Mouse (Mus musculus): ENCODE measurements around the gene Calr3. TPM values are rescaled to one million over a fixed set of nuclear protein-coding genes. Genes with fewer than 3 reads are reported as not detected.

Calr3 gene
- polyA plus RNA-seq (2012; rRNA removed), result 0.31 and 0.32 TPM in 2 replicates

DNA sequence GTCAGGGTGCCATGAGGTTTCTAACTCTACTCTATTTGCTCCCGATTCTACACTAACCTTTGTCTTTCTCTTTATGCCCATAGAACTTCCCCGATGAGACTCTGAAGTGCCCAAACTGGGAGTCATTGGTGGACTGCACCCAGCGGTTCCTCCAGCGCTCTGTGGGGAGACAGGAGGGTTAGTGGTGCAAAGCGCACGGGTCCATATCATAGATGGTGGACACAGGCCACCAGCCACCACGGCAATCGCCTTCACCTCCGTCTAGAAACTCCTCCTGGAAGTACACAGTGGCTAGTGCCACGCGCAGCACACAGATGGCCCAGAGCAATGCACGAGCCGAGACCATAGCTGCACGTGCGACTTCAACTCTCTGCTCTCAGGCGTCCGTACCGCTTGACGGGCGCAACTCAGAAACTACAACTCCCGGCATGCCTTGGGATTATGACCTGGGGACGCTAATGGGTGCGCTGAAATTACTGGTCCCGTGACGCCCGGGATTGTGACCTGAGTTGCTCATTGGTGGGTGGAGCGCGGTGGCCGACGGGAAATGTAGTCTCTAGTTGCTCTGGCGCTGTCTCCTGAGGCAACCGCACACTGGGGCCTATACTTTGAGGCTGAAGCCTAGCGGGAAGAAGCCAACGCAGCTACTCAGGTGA, at the start of gene Calr3, which contains the start of gene 1700030K09Rik:
TSS of gene Calr3 (minus strand) at position 533 of the 656 bp plus-strand sequence.
TSS of gene 1700030K09Rik (plus strand) at position 543 of the 656 bp plus-strand sequence.
- Histone ChIP-seq H3K4me1 (replicated peaks; ENCODE audit: control insufficient read depth, insufficient read depth, low read length) (peaks cover 9% of the 10 kb centered on the region), H3K27ac (ENCODE audit: control insufficient read depth, insufficient read depth, low read length) (no peak within 1 kb of the TSS), H3K4me3 (ENCODE audit: control insufficient read depth, insufficient read depth, low read length) (peak within 1 kb of the TSS; percentile 41), H3K27me3 (ENCODE audit: control insufficient read depth, insufficient read depth, low read length) (no peaks in the 10 kb centered on the region), H3K36me3 (ENCODE audit: control insufficient read depth, insufficient read depth, low read length) (no peaks in the 10 kb centered on the region)
- peak; percentile 99 for DNase-seq
- WGBS, result 10% methylated on average over 34 of the region's 34 CpGs
- TF ChIP-seq POLR2A (IDR thresholded peaks at IDR 0.05; ENCODE audit: control insufficient read depth, extremely low read depth, insufficient read depth, low read length, poor library complexity) (0 out of 2 replicates have a peak, but pooled peaks have one; percentile 42), CTCF (IDR thresholded peaks at IDR 0.05; ENCODE audit: borderline replicate concordance, control insufficient read depth, extremely low read depth, insufficient read depth, low read length, poor library complexity) (peak; percentile 52; the same call in 1 of the 2 replicates)

DNA sequence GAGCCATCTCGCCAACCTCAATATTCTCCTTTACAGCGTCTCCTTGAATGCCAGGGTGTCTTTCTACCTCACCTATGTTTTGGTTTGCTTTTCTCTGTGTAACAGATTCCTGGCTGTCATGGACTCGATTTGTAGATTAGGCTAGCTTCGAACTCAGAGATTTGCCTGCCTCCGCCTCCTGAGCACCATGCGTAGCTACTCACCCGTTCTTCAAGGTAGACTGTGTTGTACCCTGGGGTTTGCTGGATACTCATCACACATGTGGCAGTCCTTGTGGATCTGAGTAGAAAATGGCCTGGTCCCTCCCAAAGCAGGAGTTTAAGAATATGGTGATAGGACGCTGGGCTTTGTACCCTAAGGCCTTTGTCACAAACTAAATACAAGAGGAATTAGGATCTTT, 49.7 kb upstream of the Calr3 start:
- Histone ChIP-seq H3K4me1 (replicated peaks; ENCODE audit: control insufficient read depth, insufficient read depth, low read length) (peaks cover 9% of the 10 kb centered on the region), H3K27me3 (ENCODE audit: control insufficient read depth, insufficient read depth, low read length) (no peaks in the 10 kb centered on the region), H3K36me3 (ENCODE audit: control insufficient read depth, insufficient read depth, low read length) (peaks cover 12% of the 10 kb centered on the region), H3K4me3 (ENCODE audit: control insufficient read depth, insufficient read depth, low read length) (peak overlapping the region; percentile 54; the same call in 1 of the 2 replicates), H3K27ac (ENCODE audit: control insufficient read depth, insufficient read depth, low read length) (no peak overlapping the region)
- no peak for TF ChIP-seq CTCF (IDR thresholded peaks at IDR 0.05; ENCODE audit: borderline replicate concordance, control insufficient read depth, extremely low read depth, insufficient read depth, low read length, poor library complexity)
- TF ChIP-seq POLR2A (IDR thresholded peaks at IDR 0.05; ENCODE audit: control insufficient read depth, extremely low read depth, insufficient read depth, low read length, poor library complexity), result no peak
- DNase-seq, result no peak
- 15% methylated on average over 8 of the region's 8 CpGs for WGBS

DNA sequence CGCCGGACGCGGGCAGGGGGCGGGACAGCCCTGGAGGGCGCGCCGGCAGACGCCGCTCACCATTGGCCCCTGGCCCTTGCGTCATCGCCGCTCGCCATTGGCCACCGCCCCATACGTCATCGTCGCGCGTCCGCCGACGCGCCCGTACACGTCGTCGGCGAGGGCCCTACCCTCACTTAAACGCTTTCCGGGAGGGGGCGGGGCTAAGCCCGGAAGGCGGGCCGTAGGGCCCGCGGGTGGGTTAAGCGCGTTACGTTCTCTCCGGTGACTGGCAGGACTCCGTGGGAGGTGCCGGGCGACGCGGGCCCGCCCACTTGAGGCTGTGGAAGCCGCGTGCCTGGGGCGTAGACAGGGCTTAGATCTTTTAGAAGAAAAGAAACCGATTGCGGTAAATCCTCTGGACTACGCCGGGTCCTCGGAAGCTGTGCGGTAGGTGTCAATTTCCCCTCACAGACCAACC, 49.0 kb upstream of the Calr3 start:
- H3K27ac ChIP-seq (ENCODE audit: control insufficient read depth, insufficient read depth, low read length), result peak overlapping the region; percentile 20; the same call in 1 of the 2 replicates
- under 1% methylated on average over 56 of the region's 56 CpGs for WGBS
- TF ChIP-seq POLR2A (IDR thresholded peaks at IDR 0.05; ENCODE audit: control insufficient read depth, extremely low read depth, insufficient read depth, low read length, poor library complexity) (peak; percentile 65), CTCF (IDR thresholded peaks at IDR 0.05; ENCODE audit: borderline replicate concordance, control insufficient read depth, extremely low read depth, insufficient read depth, low read length, poor library complexity) (peak; percentile 68; the same call in 1 of the 2 replicates)
- peaks cover 9% of the 10 kb centered on the region for H3K4me1 ChIP-seq (replicated peaks; ENCODE audit: control insufficient read depth, insufficient read depth, low read length)
- peaks cover 12% of the 10 kb centered on the region for H3K36me3 ChIP-seq (ENCODE audit: control insufficient read depth, insufficient read depth, low read length)
- peak overlapping the region; percentile 54 for H3K4me3 ChIP-seq (ENCODE audit: control insufficient read depth, insufficient read depth, low read length)
- peak; percentile 99 for DNase-seq
- H3K27me3 ChIP-seq (ENCODE audit: control insufficient read depth, insufficient read depth, low read length), result no peaks in the 10 kb centered on the region

DNA sequence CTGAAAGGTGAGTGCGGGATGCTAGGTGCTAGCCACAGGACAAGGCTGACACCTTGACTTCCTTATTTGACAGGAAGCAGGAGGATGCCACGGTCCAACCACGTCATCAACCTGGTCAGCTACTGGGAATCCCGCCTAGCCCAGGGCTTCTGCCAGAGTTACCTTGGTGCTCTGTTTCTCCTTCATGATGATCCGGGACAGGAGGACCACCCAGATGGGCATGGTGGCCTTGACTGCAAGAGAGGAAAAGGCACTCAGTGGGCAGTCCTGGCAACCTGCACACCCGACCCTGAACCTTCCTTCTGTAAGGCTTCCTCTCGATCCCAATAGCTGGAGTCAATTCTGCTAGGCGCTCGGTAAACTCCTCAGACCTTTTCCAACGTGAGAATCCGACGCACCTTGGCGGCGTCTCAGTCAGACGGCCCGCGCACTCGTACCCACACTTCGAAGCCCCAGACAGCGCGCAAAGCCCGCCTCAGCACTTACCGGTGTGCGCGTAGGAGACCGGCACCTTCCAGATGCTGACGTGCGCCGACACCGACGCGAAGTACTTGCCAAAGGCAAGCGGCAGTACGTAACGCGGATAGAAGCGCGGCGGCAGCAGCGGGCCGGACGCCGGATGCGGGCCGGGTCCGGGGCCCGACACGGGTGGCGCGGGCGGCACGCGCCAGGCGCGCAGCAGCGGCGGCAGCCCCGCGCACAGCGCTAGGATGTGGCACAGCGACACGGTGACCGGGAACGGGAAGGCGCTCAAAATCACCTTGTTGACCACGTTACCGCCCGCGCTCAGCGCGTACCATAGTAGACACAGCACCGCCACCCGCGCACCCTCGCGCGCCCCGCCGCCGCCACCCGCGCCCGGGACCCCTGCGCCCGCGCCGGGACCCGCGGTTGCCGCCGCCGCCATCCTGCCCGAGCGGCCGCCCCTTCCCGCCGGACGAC, 48.3 kb upstream of the Calr3 start, which contains the start of gene Slc35e1:
TSS of gene Slc35e1 (minus strand) at position 935 of the 942 bp plus-strand sequence.
- Histone ChIP-seq H3K4me1 (replicated peaks; ENCODE audit: control insufficient read depth, insufficient read depth, low read length) (peaks cover 9% of the 10 kb centered on the region), H3K4me3 (ENCODE audit: control insufficient read depth, insufficient read depth, low read length) (peak within 1 kb of the TSS; percentile 64), H3K27ac (ENCODE audit: control insufficient read depth, insufficient read depth, low read length) (peak within 1 kb of the TSS; percentile 20; the same call in 1 of the 2 replicates), H3K27me3 (ENCODE audit: control insufficient read depth, insufficient read depth, low read length) (no peaks in the 10 kb centered on the region), H3K36me3 (ENCODE audit: control insufficient read depth, insufficient read depth, low read length) (peaks cover 17% of the 10 kb centered on the region)
- no peak for DNase-seq
- TF ChIP-seq CTCF (IDR thresholded peaks at IDR 0.05; ENCODE audit: borderline replicate concordance, control insufficient read depth, extremely low read depth, insufficient read depth, low read length, poor library complexity) (no peak; the same call in 1 of the 2 replicates), POLR2A (IDR thresholded peaks at IDR 0.05; ENCODE audit: control insufficient read depth, extremely low read depth, insufficient read depth, low read length, poor library complexity) (no peak)
- WGBS, result under 1% methylated on average over 98 of the region's 98 CpGs

DNA sequence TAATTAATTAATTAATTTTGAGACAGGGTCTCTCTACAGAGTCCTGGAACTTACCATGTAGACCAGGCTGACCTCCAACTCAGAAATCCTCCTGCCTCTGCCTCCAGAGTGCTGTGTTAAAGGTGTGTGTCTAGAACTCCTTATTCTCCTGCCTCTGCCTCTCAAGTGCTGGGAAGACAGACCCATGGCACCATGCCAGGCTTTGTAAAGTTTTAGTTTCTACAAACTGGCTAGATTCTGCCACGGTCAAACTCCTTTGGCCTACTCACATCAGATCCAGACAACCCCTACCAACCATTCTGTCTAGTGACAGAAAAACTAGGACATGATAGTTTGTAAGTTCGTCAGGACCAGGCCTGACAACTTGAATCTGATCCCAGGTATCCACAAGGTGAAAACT, 47.3 kb upstream of the Calr3 start:
- DNase-seq, result no peak
- Histone ChIP-seq H3K36me3 (ENCODE audit: control insufficient read depth, insufficient read depth, low read length) (peaks cover 12% of the 10 kb centered on the region), H3K27ac (ENCODE audit: control insufficient read depth, insufficient read depth, low read length) (no peak overlapping the region), H3K4me3 (ENCODE audit: control insufficient read depth, insufficient read depth, low read length) (no peak overlapping the region), H3K4me1 (replicated peaks; ENCODE audit: control insufficient read depth, insufficient read depth, low read length) (peaks cover 9% of the 10 kb centered on the region), H3K27me3 (ENCODE audit: control insufficient read depth, insufficient read depth, low read length) (no peaks in the 10 kb centered on the region)
- 88% methylated on average over 2 of the region's 2 CpGs for WGBS
- TF ChIP-seq CTCF (IDR thresholded peaks at IDR 0.05; ENCODE audit: borderline replicate concordance, control insufficient read depth, extremely low read depth, insufficient read depth, low read length, poor library complexity) (no peak), POLR2A (IDR thresholded peaks at IDR 0.05; ENCODE audit: control insufficient read depth, extremely low read depth, insufficient read depth, low read length, poor library complexity) (no peak)

DNA sequence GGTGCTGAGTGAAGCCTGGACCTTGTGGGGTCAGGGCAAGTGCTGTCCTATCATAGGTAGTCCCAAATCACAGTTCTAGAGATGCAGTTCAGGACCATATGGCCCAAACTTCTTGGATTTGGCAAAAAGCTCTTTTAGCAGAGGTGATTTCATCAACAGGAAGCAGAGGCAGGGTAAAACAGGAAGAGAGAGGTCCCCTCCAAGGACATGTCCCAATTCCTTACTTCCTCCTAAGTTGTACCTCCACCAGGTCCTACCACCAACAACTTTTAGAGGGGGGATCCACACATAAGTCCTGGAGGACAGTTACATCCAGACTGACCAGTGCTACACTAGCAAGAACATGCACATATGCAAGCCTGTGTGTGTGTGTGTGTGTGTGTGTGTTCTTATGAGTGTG, 43.3 kb upstream of the Calr3 start:
- Histone ChIP-seq H3K36me3 (ENCODE audit: control insufficient read depth, insufficient read depth, low read length) (peaks cover 21% of the 10 kb centered on the region), H3K4me1 (replicated peaks; ENCODE audit: control insufficient read depth, insufficient read depth, low read length) (peaks cover 9% of the 10 kb centered on the region), H3K4me3 (ENCODE audit: control insufficient read depth, insufficient read depth, low read length) (no peak overlapping the region)

More for the DNA sequence above, 43.3 kb upstream of the Calr3 start:
- Histone ChIP-seq H3K27me3 (ENCODE audit: control insufficient read depth, insufficient read depth, low read length) (no peaks in the 10 kb centered on the region), H3K27ac (ENCODE audit: control insufficient read depth, insufficient read depth, low read length) (no peak overlapping the region)
- TF ChIP-seq POLR2A (IDR thresholded peaks at IDR 0.05; ENCODE audit: control insufficient read depth, extremely low read depth, insufficient read depth, low read length, poor library complexity) (no peak), CTCF (IDR thresholded peaks at IDR 0.05; ENCODE audit: borderline replicate concordance, control insufficient read depth, extremely low read depth, insufficient read depth, low read length, poor library complexity) (no peak)
- DNase-seq, result no peak

Measured in thymus, adult 2 months (tissue).